Mouse (Mus musculus) forebrain, embryonic 15.5 days (tissue): Measurements from ENCODE around the gene Prdm2. TPM values are rescaled to one million over a fixed set of nuclear protein-coding genes. Genes with fewer than 3 reads are reported as not detected.

Experiments
- ATAC-seq: fragments of 200-750 bp; cut with Nextera tagmentation; replicated peaks from 2 replicates; pipeline ENCODE4 v1.8.0; 2017; ENCODE audit warnings: mild to moderate bottlenecking, moderate TSS enrichment, moderate library complexity
- H3K27ac ChIP-seq: fragments of 300-500 bp; sonication (generic); replicated peaks from 2 replicates; pipeline ENCODE4 v1.5.1; 2015; ENCODE audit warnings: mild to moderate bottlenecking, inconsistent platforms
- H3K27me3 ChIP-seq: fragments of 300-500 bp; sonication (generic); 2 replicates; pipeline ENCODE4 v1.6.1; 2015; ENCODE audit warnings: inconsistent platforms
- H3K36me3 ChIP-seq: fragments of 300-500 bp; sonication (generic); 2 replicates; pipeline ENCODE4 v1.6.1; 2015; ENCODE audit warnings: mild to moderate bottlenecking, inconsistent platforms
- H3K4me1 ChIP-seq: fragments of 300-500 bp; sonication (generic); 2 replicates; pipeline ENCODE4 v1.6.1; 2015; ENCODE audit warnings: inconsistent platforms
- H3K4me2 ChIP-seq: fragments of 300-500 bp; sonication (generic); replicated peaks from 2 replicates; pipeline ENCODE4 v1.6.1; 2015; ENCODE audit warnings: mild to moderate bottlenecking, inconsistent platforms
- H3K4me3 ChIP-seq: fragments of 300-500 bp; sonication (generic); 2 replicates; pipeline ENCODE4 v1.5.1; 2015; ENCODE audit warnings: mild to moderate bottlenecking, inconsistent platforms
- H3K9ac ChIP-seq: fragments of 300-500 bp; sonication (generic); replicated peaks from 2 replicates; pipeline ENCODE4 v1.6.1; 2015; ENCODE audit warnings: mild to moderate bottlenecking, inconsistent platforms
- H3K9me3 ChIP-seq: fragments of 300-500 bp; sonication (generic); 2 replicates; pipeline ENCODE4 v1.6.1; 2016; ENCODE audit warnings: inconsistent platforms
- WGBS: fragments of 180-500 bp; shearing (Covaris S2); methylation state at CpG from one replicate; pipeline ENCODE4 v1.1.7; 2015; ENCODE audit warnings: mixed read lengths; 5-methylcytosine and 5-hydroxymethylcytosine counted together
- polyA plus RNA-seq: library from polyadenylated mRNA; unstranded; fragments of >200 nt; fragmentation: Nextera tagmentation; extraction: Ambion mirVana; gene quantifications from 2 replicates; pipeline ENCODE4 v1.2.1, GENCODE M21; 2015

Gene Prdm2
- polyA plus RNA-seq, 1 experiment from 2014 or later: 16.9 TPM

- Histone ChIP-seq H3K4me3 (no peak overlapping the region), H3K9ac (no peak overlapping the region), H3K27ac (no peak overlapping the region), H3K9me3 (no peaks in the 10 kb centered on the region), H3K27me3 (no peaks in the 10 kb centered on the region), H3K4me1 (no peaks in the 10 kb centered on the region), H3K4me2 (no peak overlapping the region), H3K36me3 (peaks cover 17% of the 10 kb centered on the region)
- no peak for ATAC-seq
- 65% methylated on average over 4 of the region's 4 CpGs for WGBS
Observed at GRCm38 (mm10) chr4:143171600-143172290, 41.0 kb downstream of the Prdm2 start.

DNA sequence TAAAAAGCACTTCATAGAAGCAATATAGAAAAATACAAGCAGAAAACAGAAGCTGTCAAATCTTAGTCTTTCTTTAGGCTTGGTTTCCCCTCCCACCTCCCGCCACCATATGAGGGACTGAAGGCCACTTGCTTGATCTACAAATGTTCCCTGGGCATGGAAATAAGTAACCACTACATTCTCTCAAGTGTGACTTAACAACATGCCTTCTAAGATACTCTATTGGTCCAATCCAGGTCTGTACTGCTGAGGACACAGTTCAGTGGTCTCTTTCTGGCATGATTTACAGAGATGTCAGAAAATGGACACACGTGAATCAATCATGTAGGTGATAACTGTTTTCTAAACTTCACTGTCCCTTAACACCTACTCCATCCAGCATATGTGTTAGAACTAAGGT, 42.5 kb downstream of the Prdm2 start:
- H3K4me2 ChIP-seq: no peak overlapping the region
- no peaks in the 10 kb centered on the region for H3K9me3 ChIP-seq
- H3K36me3 ChIP-seq: peaks cover 17% of the 10 kb centered on the region
- no peak overlapping the region for H3K9ac ChIP-seq
- no peak for ATAC-seq
- no peak overlapping the region for H3K4me3 ChIP-seq
- no peak overlapping the region for H3K27ac ChIP-seq
- WGBS: 87% methylated on average over 2 of the region's 2 CpGs
- H3K4me1 ChIP-seq: no peaks in the 10 kb centered on the region
- H3K27me3 ChIP-seq: no peaks in the 10 kb centered on the region

- no peak for ATAC-seq
- 91% methylated on average over 3 of the region's 3 CpGs for WGBS
- Histone ChIP-seq H3K9me3 (no peaks in the 10 kb centered on the region), H3K9ac (no peak overlapping the region), H3K4me1 (no peaks in the 10 kb centered on the region), H3K4me3 (no peak overlapping the region), H3K27ac (no peak overlapping the region), H3K27me3 (no peaks in the 10 kb centered on the region), H3K36me3 (peaks cover 23% of the 10 kb centered on the region), H3K4me2 (no peak overlapping the region)
Observed at GRCm38 (mm10) chr4:143168093-143168492, 44.7 kb downstream of the Prdm2 start.

DNA sequence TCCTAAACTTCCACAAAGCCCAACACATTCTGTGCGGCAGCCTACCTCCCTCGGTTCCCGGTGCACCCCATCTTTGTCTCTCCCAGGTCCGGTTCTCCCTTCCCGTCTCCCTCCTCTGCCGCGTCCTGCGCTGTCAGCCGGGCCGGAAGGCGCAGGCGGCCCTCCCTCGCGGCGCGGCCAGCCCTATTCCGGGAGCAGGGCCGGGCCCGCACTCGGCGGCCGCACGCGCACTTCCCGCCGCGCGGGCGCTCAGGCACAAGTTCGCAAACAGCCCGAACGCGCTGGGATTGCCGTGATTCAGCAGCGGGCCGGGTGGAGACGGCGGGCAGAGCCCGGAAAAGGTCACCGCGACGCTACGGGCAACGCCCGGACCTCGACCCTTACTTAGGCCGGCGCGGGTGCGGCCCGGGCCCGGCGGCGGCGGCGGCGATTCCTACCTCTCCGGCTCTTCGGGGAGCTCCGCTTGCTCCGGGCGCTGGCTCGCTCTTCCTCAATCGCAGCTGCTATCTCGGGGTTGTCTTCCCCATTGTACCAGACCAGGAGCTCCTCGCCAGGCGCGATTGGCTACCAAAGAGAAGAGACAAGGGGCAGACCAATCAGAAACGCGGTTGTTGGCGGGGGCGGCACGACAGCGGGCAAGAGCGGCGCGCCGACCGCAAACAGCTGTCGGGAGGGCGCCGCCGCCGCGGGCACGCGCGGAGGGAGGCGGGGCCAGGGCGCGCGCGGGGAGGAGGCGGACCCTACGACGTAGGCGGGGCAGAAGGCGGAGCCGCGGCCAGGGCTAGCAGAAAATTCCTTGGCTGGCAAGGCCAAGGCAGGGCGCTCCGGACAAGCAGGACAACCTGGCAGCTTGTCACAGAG, 50.9 kb downstream of the Prdm2 start:
- peak overlapping the region; percentile 49 for H3K4me2 ChIP-seq
- peak overlapping the region; percentile 75 for H3K4me3 ChIP-seq
- H3K36me3 ChIP-seq: peaks cover 6% of the 10 kb centered on the region; the same call in 1 of the 2 replicates
- H3K27me3 ChIP-seq: no peaks in the 10 kb centered on the region
- no peaks in the 10 kb centered on the region for H3K9me3 ChIP-seq
- peak; percentile 100 for ATAC-seq
- H3K4me1 ChIP-seq: peaks cover 30% of the 10 kb centered on the region
- peak overlapping the region; percentile 93 for H3K9ac ChIP-seq
- H3K27ac ChIP-seq: peak overlapping the region; percentile 98
- WGBS: under 1% methylated on average over 102 of the region's 102 CpGs

DNA sequence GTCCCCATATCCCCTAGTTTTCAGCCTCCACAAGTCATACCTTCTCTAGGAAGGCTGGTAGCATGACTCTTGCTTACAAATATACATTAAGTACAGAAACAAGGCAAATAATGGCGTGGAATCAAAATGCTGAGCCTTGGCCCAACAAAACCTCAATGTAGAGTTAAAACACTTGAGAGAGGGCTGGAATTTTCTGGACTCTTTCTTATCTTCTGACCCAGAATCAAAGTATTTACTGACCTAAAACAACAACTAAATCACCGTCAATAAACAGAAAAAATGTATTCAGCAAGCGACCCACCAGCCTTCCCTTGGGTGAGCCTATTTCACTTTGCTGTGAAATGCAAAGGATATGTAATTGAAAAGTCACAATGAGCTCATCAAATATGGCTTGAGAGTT, 52.0 kb downstream of the Prdm2 start:
- WGBS: 37% methylated on average over 3 of the region's 3 CpGs
- H3K27me3 ChIP-seq: no peaks in the 10 kb centered on the region
- H3K9me3 ChIP-seq: no peaks in the 10 kb centered on the region
- peak overlapping the region; percentile 93 for H3K9ac ChIP-seq
- peaks cover 39% of the 10 kb centered on the region for H3K4me1 ChIP-seq
- ATAC-seq: no peak
- H3K4me2 ChIP-seq: peak overlapping the region; percentile 49
- peaks cover 6% of the 10 kb centered on the region; the same call in 1 of the 2 replicates for H3K36me3 ChIP-seq
- peak overlapping the region; percentile 98; the same call in 1 of the 2 replicates for H3K27ac ChIP-seq
- H3K4me3 ChIP-seq: peak overlapping the region; percentile 75

- no peak overlapping the region for H3K27ac ChIP-seq
- peaks cover 42% of the 10 kb centered on the region for H3K4me1 ChIP-seq
- no peak overlapping the region for H3K9ac ChIP-seq
- ATAC-seq: no peak
- peak overlapping the region; percentile 49; the same call in 1 of the 2 replicates for H3K4me2 ChIP-seq
- H3K4me3 ChIP-seq: no peak overlapping the region
- 62% methylated on average over 2 of the region's 2 CpGs for WGBS
- no peaks in the 10 kb centered on the region for H3K36me3 ChIP-seq
- no peaks in the 10 kb centered on the region for H3K9me3 ChIP-seq
- no peaks in the 10 kb centered on the region for H3K27me3 ChIP-seq
Observed at GRCm38 (mm10) chr4:143159336-143159735, 53.5 kb downstream of the Prdm2 start.

- no peaks in the 10 kb centered on the region for H3K27me3 ChIP-seq
- no peak overlapping the region for H3K4me2 ChIP-seq
- H3K9ac ChIP-seq: no peak overlapping the region
- ATAC-seq: no peak
- H3K27ac ChIP-seq: no peak overlapping the region
- H3K36me3 ChIP-seq: no peaks in the 10 kb centered on the region
- no peaks in the 10 kb centered on the region for H3K9me3 ChIP-seq
- WGBS: 73% methylated on average over 4 of the region's 4 CpGs
- H3K4me3 ChIP-seq: no peak overlapping the region
- H3K4me1 ChIP-seq: peaks cover 37% of the 10 kb centered on the region
Observed at GRCm38 (mm10) chr4:143155871-143156270, 56.9 kb downstream of the Prdm2 start.

GRCm38 (mm10) chr4:143155036-143155435, 57.8 kb downstream of the Prdm2 start:
- H3K9ac ChIP-seq: no peak overlapping the region
- H3K4me2 ChIP-seq: no peak overlapping the region
- no peaks in the 10 kb centered on the region for H3K9me3 ChIP-seq
- no peaks in the 10 kb centered on the region for H3K36me3 ChIP-seq
- no peak for ATAC-seq
- 82% methylated on average over 4 of the region's 4 CpGs for WGBS
- H3K27me3 ChIP-seq: no peaks in the 10 kb centered on the region
- H3K4me3 ChIP-seq: no peak overlapping the region
- H3K27ac ChIP-seq: no peak overlapping the region
- peaks cover 30% of the 10 kb centered on the region for H3K4me1 ChIP-seq

DNA sequence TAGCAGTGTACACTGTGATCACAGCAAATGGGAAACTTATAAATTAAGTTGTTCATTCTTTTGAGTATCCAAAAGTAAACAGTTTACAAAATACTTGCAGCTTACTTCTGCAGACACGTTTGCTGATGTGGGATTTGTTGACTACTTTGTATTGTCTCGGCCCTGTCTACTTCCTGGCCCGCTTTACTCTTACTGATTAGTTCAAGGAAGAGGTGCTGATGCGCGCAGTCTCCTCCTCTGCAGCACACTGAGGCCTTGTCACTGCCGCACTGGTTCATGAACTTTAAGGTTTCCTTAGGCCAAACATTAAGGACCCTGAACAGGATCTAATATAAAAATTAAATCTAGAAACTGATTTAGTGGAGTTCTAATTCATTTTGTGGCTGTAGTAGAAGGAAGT, 58.2 kb downstream of the Prdm2 start:
- no peak for ATAC-seq
- 78% methylated on average over 6 of the region's 6 CpGs for WGBS
- Histone ChIP-seq H3K27me3 (no peaks in the 10 kb centered on the region), H3K9ac (no peak overlapping the region), H3K4me2 (no peak overlapping the region), H3K36me3 (no peaks in the 10 kb centered on the region), H3K4me3 (no peak overlapping the region), H3K9me3 (no peaks in the 10 kb centered on the region), H3K27ac (no peak overlapping the region), H3K4me1 (peaks cover 25% of the 10 kb centered on the region)

GRCm38 (mm10) chr4:143152634-143153033, 60.2 kb downstream of the Prdm2 start:
- no peaks in the 10 kb centered on the region for H3K27me3 ChIP-seq
- no peak overlapping the region for H3K4me3 ChIP-seq
- H3K9ac ChIP-seq: no peak overlapping the region
- H3K9me3 ChIP-seq: no peaks in the 10 kb centered on the region
- H3K27ac ChIP-seq: no peak overlapping the region
- peaks cover 23% of the 10 kb centered on the region for H3K4me1 ChIP-seq
- no peaks in the 10 kb centered on the region for H3K36me3 ChIP-seq
- ATAC-seq: no peak
- H3K4me2 ChIP-seq: no peak overlapping the region
- WGBS: 95% methylated on average over 5 of the region's 5 CpGs

DNA sequence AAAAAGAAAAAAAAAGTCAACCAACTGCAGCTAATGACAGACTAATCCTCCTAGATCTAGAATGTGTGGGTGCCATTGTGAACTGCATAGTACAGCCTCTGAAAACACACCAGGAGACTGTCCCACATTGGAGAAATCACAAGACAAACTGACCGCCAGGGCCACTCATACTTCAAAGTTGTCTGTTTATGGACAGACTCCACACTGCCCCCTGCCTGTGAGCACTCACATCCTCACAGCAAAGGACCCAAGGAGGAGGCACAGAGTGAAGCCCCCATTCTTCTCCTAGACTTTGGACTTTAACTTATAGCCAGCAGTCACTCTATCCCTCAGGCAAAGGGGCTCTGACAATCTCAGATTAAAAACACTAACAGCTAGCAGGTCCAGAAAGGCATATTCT, 61.5 kb downstream of the Prdm2 start:
- no peaks in the 10 kb centered on the region for H3K36me3 ChIP-seq
- no peaks in the 10 kb centered on the region for H3K9me3 ChIP-seq
- H3K27ac ChIP-seq: no peak overlapping the region
- ATAC-seq: no peak
- H3K4me3 ChIP-seq: no peak overlapping the region
- H3K4me1 ChIP-seq: peaks cover 21% of the 10 kb centered on the region
- no peak overlapping the region for H3K9ac ChIP-seq
- no peak overlapping the region for H3K4me2 ChIP-seq
- no peaks in the 10 kb centered on the region for H3K27me3 ChIP-seq
- WGBS: 71% methylated on average over 1 of the region's 1 CpGs

GRCm38 (mm10) chr4:143147666-143148065, 65.1 kb downstream of the Prdm2 start:
- Histone ChIP-seq H3K4me1 (peaks cover 25% of the 10 kb centered on the region), H3K9me3 (no peaks in the 10 kb centered on the region), H3K4me2 (no peak overlapping the region), H3K36me3 (no peaks in the 10 kb centered on the region), H3K27ac (no peak overlapping the region), H3K4me3 (no peak overlapping the region), H3K9ac (no peak overlapping the region), H3K27me3 (no peaks in the 10 kb centered on the region)
- ATAC-seq: no peak
- WGBS: 89% methylated on average over 3 of the region's 3 CpGs
